ENCODE assay signal across 23 mouse cellular contexts in the genomic region with DNA sequence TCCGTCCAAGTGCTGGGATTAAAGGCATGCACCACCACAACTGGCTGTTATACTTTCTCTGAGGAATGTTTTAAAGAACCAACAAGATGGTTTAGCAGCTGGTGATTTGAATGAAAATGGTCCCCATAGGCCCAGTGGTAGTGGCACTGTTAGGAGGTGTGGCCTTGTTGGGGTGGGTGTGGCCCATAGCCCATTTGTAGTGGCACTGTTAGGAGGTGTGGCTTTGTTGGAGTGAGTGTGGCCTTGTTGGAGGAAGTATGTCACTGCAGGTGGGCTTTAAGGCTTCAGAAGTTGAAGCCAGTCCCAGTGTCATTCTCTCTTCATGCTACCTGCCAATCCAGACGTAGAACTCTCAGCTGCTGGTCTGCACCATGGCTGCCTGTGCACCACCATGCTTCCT. TPM values are rescaled to one million over a fixed set of nuclear protein-coding genes. Genes with fewer than 3 reads are reported as not detected.
DNase-seq lines count a peak whose midpoint lies in the region; ATAC-seq and TF ChIP-seq lines count a peak whose summit lies in the region.
"Had no signal": no experiment of that assay in that cellular context is flagged by ENCODE, and none has a peak within 500 bp of the region (broad histone marks: within the 10 kb centered on the region; RNA-seq: fewer than 3 reads in every experiment).

No protein-coding gene starts in this region.

- H3K27ac ChIP-seq in heart, adult 2 months = no peak overlapping the region
- H3K27ac ChIP-seq: embryonic facial prominence, embryonic 10.5 days; embryonic facial prominence, embryonic 13.5 days; forebrain, embryonic 13.5 days; hindbrain, embryonic 12.5 days; hindbrain, embryonic 15.5 days had no signal

- TF ChIP-seq POLR2A in heart, adult 2 months (IDR thresholded peaks at IDR 0.05; ENCODE audit: insufficient read depth, low read depth, low read length) = no peak

- H3K27me3 ChIP-seq in heart, adult 2 months (ENCODE audit: control insufficient read depth, insufficient read depth, low read length) = no peaks in the 10 kb centered on the region
- H3K27me3 ChIP-seq: CH12.LX; embryonic facial prominence, embryonic 13.5 days; forebrain, embryonic 13.5 days; hindbrain, embryonic 12.5 days; hindbrain, embryonic 15.5 days had no signal

- TF ChIP-seq CTCF in heart, adult 2 months (IDR thresholded peaks at IDR 0.05) = no peak

- intact Hi-C loops in heart, adult 2 months (cut with DNase I) = no loop called here

- H3K36me3 ChIP-seq in heart, adult 2 months (ENCODE audit: control insufficient read depth, insufficient read depth, low read length) = no peaks in the 10 kb centered on the region
- H3K36me3 ChIP-seq: hindbrain, embryonic 12.5 days; hindbrain, embryonic 15.5 days had no signal

- no peak for TF ChIP-seq EP300 in heart, adult 2 months (IDR thresholded peaks at IDR 0.05; ENCODE audit: insufficient read depth, low read depth, low read length)

- no peak for ATAC-seq in megakaryocyte progenitor cell, adult 5-6 weeks (replicated peaks; ENCODE audit: poor library complexity)
- ATAC-seq: forebrain, embryonic 13.5 days; forebrain, embryonic 16.5 days; intestine, postnatal 0 days had no signal

- H3K4me1 ChIP-seq in heart, adult 2 months (ENCODE audit: control insufficient read depth, insufficient read depth, low read length) = peaks cover 2% of the 10 kb centered on the region; the same call in 1 of the 2 replicates

- no peak overlapping the region for H3K4me3 ChIP-seq in heart, adult 2 months
- H3K4me3 ChIP-seq: embryonic facial prominence, embryonic 10.5 days; embryonic facial prominence, embryonic 13.5 days; erythroblast, embryonic 14.5 days; forebrain, embryonic 13.5 days; hindbrain, embryonic 12.5 days; hindbrain, embryonic 15.5 days had no signal

- peak; percentile 72 for DNase-seq in heart, adult 11 months
- no peak for DNase-seq in heart, adult 2 months
- DNase-seq in ES-CJ7 (ENCODE audit: low read depth, low spot score) = peak; percentile 64
- peak; percentile 18 for DNase-seq in WW6 (ENCODE audit: low read depth, low spot score)
- DNase-seq in ovary, adult 18-20 months (ENCODE audit: low spot score) = no peak
- DNase-seq: adrenal gland, adult 2 months; adrenal gland, postnatal 14 days; B cell, adult 2 months; cerebellum, adult 11 months; cerebellum, adult 2 months; cerebellum, adult 9-11 months; cerebellum, postnatal 25 days; gastrocnemius, postnatal 10 days had no signal

- H3K79me2 ChIP-seq in heart, adult 2 months (replicated peaks; ENCODE audit: control insufficient read depth, insufficient read depth, low read length) = no peaks in the 10 kb centered on the region

- H3K9ac ChIP-seq in heart, adult 2 months (ENCODE audit: low read depth, low read length) = no peak overlapping the region
- H3K9ac ChIP-seq: embryonic facial prominence, embryonic 13.5 days; forebrain, embryonic 13.5 days; hindbrain, embryonic 12.5 days; hindbrain, embryonic 15.5 days had no signal

- 88% methylated on average over 2 of the region's 2 CpGs for WGBS in heart, adult 2 months

RNA-seq across cellular contexts. Expression of gene Syde2, which starts 40.7 kb away (rescaled TPM):
- total RNA-seq in heart, adult 2 months (2021) = 10 to 100 TPM; 13.8 to 15.8 TPM
- 7.5 and 13.4 TPM in 2 replicates for polyA plus RNA-seq in heart, adult 2 months (2012; rRNA removed)
- 3.7 and 4.9 TPM in 2 replicates for total RNA-seq in megakaryocyte progenitor cell, adult 5-6 weeks (2015)
- 3.2 and 5.0 TPM in 2 replicates for total RNA-seq in megakaryocyte progenitor cell, adult 5-6 weeks (2017)
- polyA plus RNA-seq: erythroblast, embryonic 14.5 days had no signal

Comparison
In these comparisons a context has a peak if more than half of its experiments do, and no peak if none do; other contexts are left out.
1. DNase-seq: peak in heart, adult 11 months (single experiment), ES-CJ7 (single experiment) and WW6 (single experiment); none in heart, adult 2 months (0 of 2) and ovary, adult 18-20 months (single experiment).